Mouse (Mus musculus) hindbrain, embryonic 13.5 days (tissue): ENCODE measurements at regions not wholly inside any gene's neighbourhood (a gene's known extent, or its start where the extent isn't known, plus 50 kb on each side); places are given as distances from the start of the nearest gene placed in this dataset.

Source experiments
- ATAC-seq: fragments of 200-750 bp; cut with Nextera tagmentation; 2 replicates; pipeline ENCODE4 v1.8.0; 2017; ENCODE audit warnings: moderate TSS enrichment; ENCODE audit not compliant: low FRiP score
- H3K27ac ChIP-seq: fragments of 300-500 bp; sonication (generic); 2 replicates; pipeline ENCODE4 v1.5.1; 2015; ENCODE audit warnings: inconsistent platforms, mild to moderate bottlenecking, moderate library complexity
- H3K27me3 ChIP-seq: fragments of 300-500 bp; sonication (generic); 2 replicates; pipeline ENCODE4 v1.6.1; 2015; ENCODE audit warnings: mild to moderate bottlenecking, inconsistent platforms
- H3K36me3 ChIP-seq: fragments of 300-500 bp; sonication (generic); 2 replicates; pipeline ENCODE4 v1.6.1; 2015; ENCODE audit warnings: mild to moderate bottlenecking, inconsistent platforms
- H3K4me1 ChIP-seq: fragments of 300-500 bp; sonication (generic); replicated peaks from 2 replicates; pipeline ENCODE4 v1.6.1; 2015; ENCODE audit warnings: inconsistent platforms
- H3K4me2 ChIP-seq: fragments of 300-500 bp; sonication (generic); 2 replicates; pipeline ENCODE4 v1.6.1; 2015; ENCODE audit warnings: inconsistent platforms, mild to moderate bottlenecking, moderate library complexity
- H3K4me3 ChIP-seq: fragments of 300-500 bp; sonication (generic); 2 replicates; pipeline ENCODE4 v1.5.1; 2015; ENCODE audit warnings: mild to moderate bottlenecking, inconsistent platforms
- H3K9ac ChIP-seq: fragments of 300-500 bp; sonication (generic); 2 replicates; pipeline ENCODE4 v1.6.1; 2015; ENCODE audit warnings: mild to moderate bottlenecking, inconsistent platforms
- H3K9me3 ChIP-seq: fragments of 300-500 bp; sonication (generic); 2 replicates; pipeline ENCODE4 v1.6.1; 2016; ENCODE audit warnings: inconsistent platforms
- WGBS: fragments of 180-500 bp; shearing (Covaris S2); methylation state at CpG from one replicate; pipeline ENCODE4 v1.1.7; 2015; 5-methylcytosine and 5-hydroxymethylcytosine counted together

GRCm38 (mm10) chr5:73765466-73765865, 114.3 kb downstream of the Spata18 start:
- H3K4me3 ChIP-seq: no peak overlapping the region
- H3K4me1 ChIP-seq: no peaks in the 10 kb centered on the region
- no peaks in the 10 kb centered on the region for H3K27me3 ChIP-seq
- no peak overlapping the region for H3K9ac ChIP-seq
- no peak for ATAC-seq
- H3K4me2 ChIP-seq: no peak overlapping the region
- no peaks in the 10 kb centered on the region for H3K9me3 ChIP-seq
- H3K27ac ChIP-seq: no peak overlapping the region
- WGBS: 93% methylated on average over 7 of the region's 7 CpGs
- no peaks in the 10 kb centered on the region for H3K36me3 ChIP-seq

- Histone ChIP-seq H3K27ac (no peak overlapping the region), H3K4me2 (no peak overlapping the region), H3K9me3 (no peaks in the 10 kb centered on the region), H3K4me3 (no peak overlapping the region), H3K27me3 (no peaks in the 10 kb centered on the region), H3K9ac (no peak overlapping the region), H3K4me1 (no peaks in the 10 kb centered on the region), H3K36me3 (no peaks in the 10 kb centered on the region)
- no peak for ATAC-seq
- 76% methylated on average over 3 of the region's 3 CpGs for WGBS
Observed at GRCm38 (mm10) chr5:73768253-73768652, 117.1 kb downstream of the Spata18 start.

DNA sequence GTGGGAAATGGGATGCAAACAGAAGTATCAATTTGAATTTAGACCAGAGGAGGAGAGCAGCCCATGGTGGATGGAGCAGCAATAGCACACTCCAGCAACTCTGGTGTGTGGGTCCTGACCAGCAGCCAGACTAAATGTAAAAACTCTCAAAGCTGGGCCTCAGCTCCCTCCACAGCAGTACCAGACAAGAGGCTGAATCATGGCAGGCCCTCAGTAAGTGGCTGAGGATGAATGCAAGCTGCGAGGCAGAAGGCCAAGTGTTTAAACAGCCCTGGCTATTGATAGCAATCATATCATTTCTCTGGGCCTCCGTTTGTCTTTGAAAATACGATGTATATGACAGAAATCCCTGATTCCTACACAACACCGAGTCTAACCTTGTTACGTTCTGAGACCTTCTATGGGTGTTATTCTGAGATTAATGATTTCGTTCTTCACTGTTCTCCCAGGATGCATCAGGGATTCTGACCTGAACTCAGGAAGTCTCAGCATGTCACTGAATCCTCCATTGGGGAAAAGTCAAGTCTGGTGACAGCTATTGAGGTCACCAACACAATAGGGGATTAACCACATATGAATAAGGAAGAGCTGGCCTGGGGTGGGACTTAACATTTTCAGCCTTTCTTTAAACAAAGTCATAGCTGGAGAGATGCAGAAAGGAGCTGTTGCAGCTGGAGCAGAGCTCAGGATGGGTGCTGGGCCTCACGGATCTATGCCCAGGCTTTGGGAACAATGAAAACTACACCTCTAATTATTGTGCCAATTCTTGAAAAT, 124.8 kb downstream of the Spata18 start:
- Histone ChIP-seq H3K27me3 (no peaks in the 10 kb centered on the region), H3K4me3 (no peak overlapping the region), H3K36me3 (no peaks in the 10 kb centered on the region), H3K4me1 (no peaks in the 10 kb centered on the region), H3K4me2 (no peak overlapping the region), H3K27ac (no peak overlapping the region), H3K9me3 (no peaks in the 10 kb centered on the region), H3K9ac (no peak overlapping the region)
- 73% methylated on average over 7 of the region's 7 CpGs for WGBS
- no peak for ATAC-seq

DNA sequence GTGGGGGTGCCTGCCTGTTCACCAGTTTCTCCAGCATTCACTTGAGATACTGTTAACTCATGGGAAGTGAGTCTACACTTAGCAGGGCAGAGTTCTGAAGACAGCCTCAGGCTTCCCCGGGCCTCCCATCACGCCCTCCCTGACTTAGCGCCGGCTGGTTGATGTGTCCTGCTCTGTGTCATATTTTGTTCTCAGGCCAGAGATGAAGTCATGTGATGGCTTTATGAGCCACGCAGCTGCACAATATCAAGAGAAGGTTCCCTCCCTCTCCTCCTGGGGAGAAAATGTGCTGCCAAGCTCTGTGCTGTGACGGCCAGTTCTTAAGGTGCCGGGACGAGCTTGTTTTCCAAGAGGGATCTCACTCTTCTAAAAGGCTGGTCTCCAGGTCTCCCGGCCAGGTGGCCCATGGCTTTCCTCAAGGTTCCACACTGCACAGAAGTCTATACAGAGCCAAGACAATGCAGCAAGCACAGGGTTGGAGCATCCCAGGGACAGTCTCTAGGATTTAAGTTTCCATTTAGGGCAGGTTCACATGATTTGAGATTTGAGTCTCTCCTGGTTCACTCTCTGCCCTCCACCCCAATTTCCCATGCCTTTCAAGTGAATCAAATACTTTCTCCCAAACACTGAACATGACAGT, 126.2 kb downstream of the Spata18 start:
- Histone ChIP-seq H3K36me3 (no peaks in the 10 kb centered on the region), H3K9ac (no peak overlapping the region), H3K4me2 (no peak overlapping the region), H3K4me1 (peaks cover 2% of the 10 kb centered on the region), H3K27ac (no peak overlapping the region), H3K27me3 (no peaks in the 10 kb centered on the region), H3K4me3 (no peak overlapping the region), H3K9me3 (no peaks in the 10 kb centered on the region)
- 90% methylated on average over 9 of the region's 9 CpGs for WGBS
- no peak for ATAC-seq

DNA sequence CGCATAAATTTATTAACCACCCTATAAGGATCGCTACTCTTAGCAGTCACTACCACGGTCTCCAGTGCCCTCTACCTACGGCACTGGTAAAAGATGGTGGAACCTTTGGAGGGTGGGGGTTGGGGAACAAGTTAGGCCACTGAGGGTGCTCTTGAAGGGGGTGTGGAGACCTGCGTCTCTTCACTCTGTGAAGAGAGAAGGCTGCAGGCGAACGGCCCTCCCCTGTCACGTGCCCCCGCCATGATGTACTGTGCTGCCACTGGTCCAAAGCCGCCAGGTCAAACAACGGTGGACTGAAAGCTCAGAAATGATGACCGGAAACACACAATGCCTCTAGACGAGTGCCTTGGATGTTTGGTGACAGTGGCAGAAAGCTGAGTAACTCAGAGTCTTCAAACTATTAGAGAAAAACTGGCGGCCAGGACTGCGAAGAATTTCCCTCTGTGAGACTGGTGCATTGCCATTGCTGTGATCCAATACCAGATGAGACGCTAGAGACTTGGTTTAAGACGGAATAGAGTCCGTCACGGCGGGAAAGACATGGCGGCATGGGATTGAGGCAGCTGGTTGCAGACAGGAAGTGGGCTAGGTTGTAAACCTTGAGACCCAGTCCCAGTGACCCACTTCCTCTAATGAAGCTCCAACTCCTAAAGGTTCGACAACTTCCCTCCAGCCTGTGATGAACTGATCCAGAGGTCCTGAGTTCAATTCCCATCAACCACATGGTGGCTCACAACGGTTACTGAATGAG, 130.2 kb downstream of the Spata18 start:
- Histone ChIP-seq H3K9ac (no peak overlapping the region), H3K4me1 (peaks cover 7% of the 10 kb centered on the region), H3K9me3 (no peaks in the 10 kb centered on the region), H3K4me3 (no peak overlapping the region), H3K27me3 (no peaks in the 10 kb centered on the region), H3K4me2 (no peak overlapping the region), H3K36me3 (no peaks in the 10 kb centered on the region), H3K27ac (no peak overlapping the region)
- no peak for ATAC-seq
- 93% methylated on average over 23 of the region's 23 CpGs for WGBS

DNA sequence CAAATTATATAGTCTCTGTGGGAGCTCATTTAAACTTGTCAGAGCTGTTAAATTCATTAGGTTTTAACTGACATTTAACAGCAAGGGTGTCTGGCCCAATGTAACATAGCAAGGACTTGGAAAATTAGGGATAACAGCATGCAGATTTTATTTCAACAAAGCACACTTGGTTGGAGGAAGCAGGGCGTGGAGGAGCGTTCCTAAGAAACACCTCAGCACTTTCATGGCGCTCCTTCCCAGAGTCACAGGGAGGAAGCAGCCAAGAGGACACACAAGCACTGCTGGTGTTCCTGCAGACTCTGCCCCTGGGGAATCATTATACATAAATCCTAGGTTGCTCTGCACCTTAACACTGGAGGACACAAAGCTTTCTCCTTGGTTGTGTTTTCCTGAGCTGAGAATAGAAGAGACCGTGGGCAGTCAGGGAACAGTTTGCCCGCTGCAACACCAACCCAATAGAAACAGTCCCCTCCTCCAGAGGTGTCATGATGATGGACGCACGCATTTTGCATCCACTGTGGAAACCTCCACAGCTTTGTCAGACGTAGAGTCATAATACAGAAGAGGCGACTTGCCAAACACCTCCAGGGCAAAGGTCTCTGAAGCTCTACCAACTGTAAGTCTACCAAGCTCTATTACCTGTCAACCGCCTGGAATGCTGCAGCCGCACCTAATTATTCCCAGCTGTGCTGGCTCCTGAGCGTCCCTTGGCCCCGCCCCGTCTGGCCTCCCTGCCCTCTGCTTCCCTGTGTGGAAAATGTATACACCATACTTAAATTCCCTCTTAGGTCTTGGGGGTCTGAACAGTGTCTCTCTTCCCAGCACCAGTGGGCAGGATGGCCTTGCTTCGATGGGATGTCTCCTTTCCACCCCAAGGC, 131.3 kb downstream of the Spata18 start:
- no peak overlapping the region for H3K4me3 ChIP-seq

DNA sequence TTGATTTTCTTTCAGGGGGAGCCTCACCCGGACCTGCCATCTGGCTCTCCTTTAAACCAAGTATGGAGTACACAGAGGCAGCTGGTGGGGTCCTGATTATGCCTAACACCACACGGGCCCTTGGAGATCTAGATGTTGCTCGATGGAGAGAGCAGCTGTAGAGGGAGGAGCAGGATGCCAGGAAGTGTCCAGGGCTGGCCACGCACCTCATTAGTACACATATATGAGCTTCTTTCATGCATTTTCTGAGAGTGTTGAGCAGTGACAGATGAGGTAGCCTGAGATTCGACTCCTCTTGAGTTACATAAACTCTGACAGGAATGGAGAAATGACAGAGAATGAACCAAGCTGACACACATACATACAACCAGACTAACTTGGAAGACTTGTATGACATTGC, 136.1 kb downstream of the Spata18 start:
- H3K36me3 ChIP-seq: no peaks in the 10 kb centered on the region
- no peak overlapping the region for H3K4me2 ChIP-seq
- peaks cover 6% of the 10 kb centered on the region for H3K4me1 ChIP-seq
- H3K27me3 ChIP-seq: no peaks in the 10 kb centered on the region
- H3K9ac ChIP-seq: no peak overlapping the region
- no peak for ATAC-seq
- no peaks in the 10 kb centered on the region for H3K9me3 ChIP-seq
- H3K27ac ChIP-seq: no peak overlapping the region
- 63% methylated on average over 5 of the region's 5 CpGs for WGBS
- H3K4me3 ChIP-seq: no peak overlapping the region

More for the DNA sequence above, 131.3 kb downstream of the Spata18 start:
- no peak overlapping the region for H3K4me2 ChIP-seq
- H3K27me3 ChIP-seq: no peaks in the 10 kb centered on the region
- no peak for ATAC-seq
- 49% methylated on average over 15 of the region's 15 CpGs for WGBS
- H3K27ac ChIP-seq: peak overlapping the region; percentile 52; the same call in 1 of the 2 replicates
- no peak overlapping the region for H3K9ac ChIP-seq
- peaks cover 7% of the 10 kb centered on the region for H3K4me1 ChIP-seq
- H3K36me3 ChIP-seq: no peaks in the 10 kb centered on the region
- H3K9me3 ChIP-seq: no peaks in the 10 kb centered on the region

- Histone ChIP-seq H3K27ac (no peak overlapping the region), H3K4me2 (no peak overlapping the region), H3K4me3 (no peak overlapping the region), H3K9ac (no peak overlapping the region), H3K27me3 (no peaks in the 10 kb centered on the region), H3K36me3 (no peaks in the 10 kb centered on the region), H3K4me1 (no peaks in the 10 kb centered on the region), H3K9me3 (no peaks in the 10 kb centered on the region)
- 80% methylated on average over 3 of the region's 3 CpGs for WGBS
- no peak for ATAC-seq
Observed at GRCm38 (mm10) chr5:73792216-73792615, 141.0 kb downstream of the Spata18 start.

GRCm38 (mm10) chr5:73796201-73796600, 145.0 kb downstream of the Spata18 start:
- H3K4me1 ChIP-seq: no peaks in the 10 kb centered on the region
- 71% methylated on average over 2 of the region's 2 CpGs for WGBS
- no peak overlapping the region for H3K4me3 ChIP-seq
- no peaks in the 10 kb centered on the region for H3K9me3 ChIP-seq
- no peaks in the 10 kb centered on the region for H3K36me3 ChIP-seq
- H3K27ac ChIP-seq: no peak overlapping the region
- H3K9ac ChIP-seq: no peak overlapping the region
- H3K4me2 ChIP-seq: no peak overlapping the region
- no peak for ATAC-seq
- H3K27me3 ChIP-seq: no peaks in the 10 kb centered on the region

GRCm38 (mm10) chr5:73797980-73798379, 146.8 kb downstream of the Spata18 start:
- 79% methylated on average over 3 of the region's 3 CpGs for WGBS
- Histone ChIP-seq H3K9me3 (no peaks in the 10 kb centered on the region), H3K27ac (no peak overlapping the region), H3K27me3 (no peaks in the 10 kb centered on the region), H3K4me2 (no peak overlapping the region), H3K4me3 (no peak overlapping the region), H3K9ac (no peak overlapping the region), H3K36me3 (no peaks in the 10 kb centered on the region), H3K4me1 (no peaks in the 10 kb centered on the region)
- ATAC-seq: no peak

GRCm38 (mm10) chr5:73803431-73803830, 152.3 kb downstream of the Spata18 start:
- 89% methylated on average over 1 of the region's 1 CpGs for WGBS

More at GRCm38 (mm10) chr5:73803431-73803830, 152.3 kb downstream of the Spata18 start:
- Histone ChIP-seq H3K9me3 (no peaks in the 10 kb centered on the region), H3K36me3 (no peaks in the 10 kb centered on the region), H3K9ac (no peak overlapping the region), H3K4me3 (no peak overlapping the region), H3K4me2 (no peak overlapping the region), H3K4me1 (no peaks in the 10 kb centered on the region), H3K27me3 (no peaks in the 10 kb centered on the region), H3K27ac (no peak overlapping the region)
- no peak for ATAC-seq
